Mouse (Mus musculus) ovary, adult 2 months (tissue): ENCODE results near the gene Serpini2. TPM values are rescaled to one million over a fixed set of nuclear protein-coding genes. Genes with fewer than 3 reads are reported as not detected.

ENCODE experiments used
- polyA plus RNA-seq: library from polyadenylated mRNA; depleted of rRNA; stranded (reverse); fragments of >200 nt; gene quantifications from 2 replicates; pipeline ENCODE4 v1.2.3, GENCODE M21; 2012; rRNA removed

Serpini2 gene
- not detected in 2 replicates for polyA plus RNA-seq

DNA sequence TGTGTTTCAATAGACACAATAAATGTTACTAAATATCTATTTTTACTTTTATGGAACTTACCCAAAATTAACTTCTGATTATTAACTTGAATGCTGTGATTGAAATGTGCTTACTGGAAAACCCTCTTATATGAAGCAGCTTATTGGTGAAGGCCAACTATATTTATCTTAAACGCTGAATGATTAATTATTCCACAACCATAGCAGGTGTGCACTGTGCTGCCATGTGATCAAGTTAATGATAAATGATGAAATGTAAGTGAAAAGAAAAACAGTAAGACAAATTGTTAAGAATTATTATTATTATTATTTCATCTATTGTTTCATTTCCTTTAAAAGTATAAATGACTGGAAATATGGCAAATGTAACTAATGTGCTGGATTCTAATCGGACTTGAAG, at the start of gene Serpini2:
Gene Serpini2, minus strand, starts transcription at position 101 of the 400 bp plus-strand sequence.

Other genes starting within 250 kb of the Serpini2 start
- not detected in 2 replicates for gene Zbbx, start 105.0 kb downstream of the Serpini2 start, polyA plus RNA-seq
- gene Wdr49, start 212.1 kb upstream of the Serpini2 start, polyA plus RNA-seq: 0.08 and 0.16 TPM in 2 replicates